Mouse (Mus musculus) stomach, postnatal 0 days (tissue): ENCODE data around the gene G6pc3. TPM values are rescaled to one million over a fixed set of nuclear protein-coding genes. Genes with fewer than 3 reads are reported as not detected.
"Not testable (repeated sequence)": the region's sequence is repeated elsewhere in the genome, so short reads cannot be mapped to it uniquely, and the experiment has no call there.

Source experiments
- ATAC-seq: fragments of 200-750 bp; cut with Nextera tagmentation; 2 replicates; pipeline ENCODE4 v1.8.0; 2017; ENCODE audit not compliant: low FRiP score, low TSS enrichment
- DNase-seq: peaks from one replicate; pipeline ENCODE4 v3.0.0-alpha.2; 2016; ENCODE audit warnings: low spot score
- H3K27ac ChIP-seq: fragments of 300-500 bp; sonication (generic); replicated peaks from 2 replicates; pipeline ENCODE4 v1.5.1; 2014; ENCODE audit warnings: mild to moderate bottlenecking, control low read depth
- H3K27me3 ChIP-seq: fragments of 300-500 bp; sonication (generic); 2 replicates; pipeline ENCODE4 v1.6.1; 2014; ENCODE audit warnings: low read length; ENCODE audit not compliant: control insufficient read depth, insufficient read depth
- H3K36me3 ChIP-seq: fragments of 300-500 bp; sonication (generic); 2 replicates; pipeline ENCODE4 v1.6.1; 2014; ENCODE audit warnings: low read length, mixed read lengths; ENCODE audit not compliant: control insufficient read depth, insufficient read depth
- H3K4me1 ChIP-seq: fragments of 300-500 bp; sonication (generic); replicated peaks from 2 replicates; pipeline ENCODE4 v1.6.1; 2014; ENCODE audit warnings: antibody characterized with exemption; ENCODE audit not compliant: control insufficient read depth, insufficient read depth
- H3K4me2 ChIP-seq: fragments of 300-500 bp; sonication (generic); replicated peaks from 2 replicates; pipeline ENCODE4 v1.6.1; 2014; ENCODE audit warnings: low read depth, mild to moderate bottlenecking, control low read depth, moderate library complexity
- H3K4me3 ChIP-seq: fragments of 300-500 bp; sonication (generic); 2 replicates; pipeline ENCODE4 v1.5.1; 2014; ENCODE audit warnings: low read depth, low read length, control low read depth
- H3K9ac ChIP-seq: fragments of 300-500 bp; sonication (generic); 2 replicates; pipeline ENCODE4 v1.6.1; 2014; ENCODE audit warnings: mild to moderate bottlenecking, low read length, control low read depth, mixed read lengths
- H3K9me3 ChIP-seq: fragments of 300-500 bp; sonication (generic); 2 replicates; pipeline ENCODE4 v1.6.1; 2016; ENCODE audit warnings: low read length; ENCODE audit not compliant: control insufficient read depth
- CTCF ChIP-seq: IDR thresholded peaks from 2 replicates; pipeline ENCODE4 v1.5.1; 2016; ENCODE audit warnings: antibody characterized with exemption, low read depth, mild to moderate bottlenecking, moderate library complexity
- EP300 ChIP-seq: optimal IDR thresholded peaks from 2 replicates; pipeline ENCODE3; 2016; ENCODE audit warnings: antibody characterized with exemption
- WGBS: fragments of 180-500 bp; shearing (Covaris S2); extraction: QIAGEN DNeasy Blood & Tissue Kit; methylation state at CpG from one replicate; pipeline ENCODE4 v1.1.7; 2014; 5-methylcytosine and 5-hydroxymethylcytosine counted together
- polyA plus RNA-seq: library from polyadenylated mRNA; unstranded; fragments of >200 nt; fragmentation: Nextera tagmentation; extraction: Ambion mirVana; gene quantifications from 2 replicates; pipeline ENCODE4 v1.2.1, GENCODE M21; 2015

The G6pc3 gene
- polyA plus RNA-seq, 1 experiment from 2014 or later: 19.4 TPM

- WGBS: 9% methylated on average over 16 of the region's 16 CpGs
- 0 out of 2 replicates have a peak, but pooled peaks have one; percentile 16 for ATAC-seq
- no peak for DNase-seq
- TF ChIP-seq CTCF (no peak), EP300 (no peak)
- Histone ChIP-seq H3K27me3 (peaks cover 24% of the 10 kb centered on the region), H3K27ac (no peak overlapping the region), H3K36me3 (no peaks in the 10 kb centered on the region), H3K9me3 (no peaks in the 10 kb centered on the region), H3K4me2 (peak overlapping the region; percentile 14; the same call in 1 of the 2 replicates), H3K4me1 (no peaks in the 10 kb centered on the region), H3K9ac (no peak overlapping the region), H3K4me3 (no peak overlapping the region)
These were observed 43.4 kb upstream of the G6pc3 start for GRCm38 (mm10) chr11:102146005-102146404.

DNA sequence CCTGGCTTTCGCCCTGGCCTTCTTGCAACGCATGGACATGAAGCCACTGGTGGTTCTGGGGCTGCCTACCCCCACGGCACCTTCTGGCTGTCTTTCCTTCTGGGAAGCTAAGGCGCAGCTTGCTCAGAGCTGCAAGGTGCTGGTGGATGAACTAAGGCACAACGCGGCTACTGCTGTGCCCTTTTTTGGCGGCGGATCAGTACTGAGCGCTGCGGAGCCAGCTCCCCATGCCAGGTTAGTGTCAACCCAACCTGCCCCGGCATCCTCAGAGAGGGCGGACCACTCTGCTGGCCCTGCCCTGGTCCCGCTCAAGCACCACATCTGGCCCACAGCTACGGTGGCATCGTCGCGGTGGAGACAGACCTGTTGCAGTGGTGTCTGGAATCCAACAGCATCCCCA is 42.9 kb upstream of the G6pc3 start:
- peaks cover 24% of the 10 kb centered on the region for H3K27me3 ChIP-seq
- H3K27ac ChIP-seq: no peak overlapping the region
- DNase-seq (no peak), ATAC-seq (no peak)
- H3K4me3 ChIP-seq: no peak overlapping the region
- TF ChIP-seq CTCF (no peak), EP300 (no peak)
- 16% methylated on average over 17 of the region's 17 CpGs for WGBS
- no peak overlapping the region for H3K4me2 ChIP-seq
- no peaks in the 10 kb centered on the region for H3K9me3 ChIP-seq
- H3K36me3 ChIP-seq: no peaks in the 10 kb centered on the region
- H3K4me1 ChIP-seq: no peaks in the 10 kb centered on the region
- no peak overlapping the region for H3K9ac ChIP-seq

DNA sequence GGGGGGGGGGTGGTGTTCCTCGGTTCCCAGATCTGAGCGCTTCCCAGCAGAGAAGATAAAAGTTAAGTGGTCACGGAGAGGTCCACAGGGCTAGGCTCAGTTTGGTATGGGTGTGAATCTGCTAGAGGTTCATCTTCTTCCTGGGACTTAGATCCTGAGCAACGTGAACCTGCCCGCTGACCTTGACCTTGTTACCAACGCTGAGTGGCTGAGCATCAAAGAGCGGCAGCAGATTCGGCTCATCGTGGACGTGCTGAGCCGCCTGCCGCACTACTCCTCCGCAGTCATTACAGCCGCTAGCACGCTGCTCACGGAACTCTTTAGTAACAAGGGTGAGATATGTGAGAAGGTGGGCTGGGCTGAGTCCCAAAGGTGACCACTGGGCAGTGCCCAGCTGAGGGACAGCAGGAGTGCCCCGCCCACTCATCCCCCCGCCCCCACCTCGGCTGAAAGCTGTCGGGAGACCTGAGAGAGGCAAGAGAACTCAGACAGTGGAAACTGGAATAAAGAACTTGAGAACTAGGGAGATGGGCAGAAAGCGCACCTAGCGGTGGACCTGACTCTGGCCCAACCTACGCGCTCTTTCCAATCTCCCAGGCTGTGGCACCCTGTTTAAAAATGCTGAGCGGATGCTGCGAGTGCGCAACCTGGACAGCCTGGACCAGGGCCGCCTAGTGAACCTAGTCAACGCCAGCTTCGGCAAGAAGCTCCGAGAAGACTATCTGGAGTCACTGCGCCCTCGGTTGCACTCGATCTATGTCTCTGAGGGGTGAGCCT is 42.0 kb upstream of the G6pc3 start:
- H3K9ac ChIP-seq: no peak overlapping the region
- no peak overlapping the region for H3K4me2 ChIP-seq
- no peak overlapping the region for H3K4me3 ChIP-seq

DNA sequence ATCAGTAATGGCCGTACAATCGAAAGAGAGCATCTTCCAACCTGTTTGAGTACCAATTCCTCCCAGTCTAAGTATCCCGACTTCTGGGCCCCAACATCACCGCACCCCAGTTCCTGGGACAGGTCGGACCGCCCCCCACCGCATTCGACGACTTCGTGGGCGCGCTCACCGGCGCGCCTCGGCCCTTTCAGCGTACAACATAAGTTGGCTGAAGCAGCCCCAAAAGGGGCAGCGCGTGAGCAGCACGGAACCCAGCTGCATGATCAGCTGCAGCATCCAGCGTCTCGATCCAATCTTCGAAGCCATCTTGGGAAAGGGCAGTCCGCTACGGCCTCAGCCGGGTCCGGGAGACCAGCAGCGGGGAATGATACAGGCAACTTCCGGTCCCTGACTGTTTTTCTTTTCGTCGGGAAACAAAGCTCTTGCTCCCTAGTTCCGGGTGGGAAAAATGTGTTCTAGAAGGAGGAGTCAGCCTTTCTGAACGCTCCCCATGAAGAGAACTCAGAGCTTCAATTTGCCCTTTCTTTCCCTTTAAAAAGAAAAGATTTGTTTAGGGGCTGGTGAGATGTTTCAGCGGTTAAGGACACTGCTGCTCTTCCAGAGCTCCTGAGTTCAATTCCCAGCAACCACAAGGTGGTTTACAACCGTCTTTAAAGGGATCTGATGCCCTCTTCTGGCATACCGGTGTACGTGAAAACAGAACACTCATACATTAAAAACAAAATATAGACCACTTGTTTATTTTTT is 33.2 kb upstream of the G6pc3 start, which contains the start of gene Tmem101:
Gene Tmem101, minus strand, starts transcription at position 366 of the 747 bp plus-strand sequence.
- Histone ChIP-seq H3K4me2 (peak within 1 kb of the TSS; percentile 92), H3K9me3 (no peaks in the 10 kb centered on the region), H3K4me1 (no peaks in the 10 kb centered on the region), H3K9ac (peak within 1 kb of the TSS; percentile 71), H3K27ac (peak within 1 kb of the TSS; percentile 67), H3K4me3 (peak within 1 kb of the TSS; percentile 68), H3K36me3 (0 out of 2 replicates have a peak, but pooled peaks cover 2% of the 10 kb centered on the region), H3K27me3 (no peaks in the 10 kb centered on the region)
- ATAC-seq (peak; percentile 87), DNase-seq (peak; percentile 91)
- WGBS: under 1% methylated on average over 37 of the region's 37 CpGs
- TF ChIP-seq EP300: no peak
- peak; percentile 63 for TF ChIP-seq CTCF

More for the DNA sequence above, 42.0 kb upstream of the G6pc3 start:
- DNase-seq (no peak), ATAC-seq (no peak)
- Histone ChIP-seq H3K9me3 (no peaks in the 10 kb centered on the region), H3K4me1 (no peaks in the 10 kb centered on the region), H3K36me3 (no peaks in the 10 kb centered on the region), H3K27ac (no peak overlapping the region), H3K27me3 (peaks cover 24% of the 10 kb centered on the region)
- 15% methylated on average over 34 of the region's 34 CpGs for WGBS
- TF ChIP-seq EP300 (no peak), CTCF (peak; percentile 25; the same call in 1 of the 2 replicates)

DNA sequence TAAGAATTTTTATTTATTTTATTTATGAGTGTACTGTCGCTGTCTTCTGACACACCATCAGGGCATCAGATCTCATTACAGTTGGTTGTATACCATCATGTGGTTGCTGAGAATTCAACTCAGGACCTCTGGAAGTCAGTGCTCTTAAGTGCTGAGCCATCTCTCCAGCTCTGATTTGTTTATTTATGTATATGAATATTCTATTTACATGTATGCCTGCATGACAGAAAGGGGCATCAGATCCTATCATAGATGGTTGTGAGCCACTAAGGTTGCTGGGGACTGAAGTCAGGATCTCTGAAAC is 32.7 kb upstream of the G6pc3 start:
- no peak overlapping the region for H3K9ac ChIP-seq
- ATAC-seq (0 out of 2 replicates have a peak, but pooled peaks have one; percentile 0), DNase-seq (no peak)
- H3K4me2 ChIP-seq: peak overlapping the region; percentile 92; the same call in 1 of the 2 replicates
- peak overlapping the region; percentile 68; the same call in 1 of the 2 replicates for H3K4me3 ChIP-seq
- 9% methylated on average over 1 of the region's 1 CpGs for WGBS
- no peaks in the 10 kb centered on the region for H3K4me1 ChIP-seq
- H3K9me3 ChIP-seq: no peaks in the 10 kb centered on the region
- H3K27me3 ChIP-seq: no peaks in the 10 kb centered on the region
- no peak for TF ChIP-seq EP300
- no peak for TF ChIP-seq CTCF
- 0 out of 2 replicates have a peak, but pooled peaks cover 2% of the 10 kb centered on the region for H3K36me3 ChIP-seq
- no peak overlapping the region for H3K27ac ChIP-seq

DNA sequence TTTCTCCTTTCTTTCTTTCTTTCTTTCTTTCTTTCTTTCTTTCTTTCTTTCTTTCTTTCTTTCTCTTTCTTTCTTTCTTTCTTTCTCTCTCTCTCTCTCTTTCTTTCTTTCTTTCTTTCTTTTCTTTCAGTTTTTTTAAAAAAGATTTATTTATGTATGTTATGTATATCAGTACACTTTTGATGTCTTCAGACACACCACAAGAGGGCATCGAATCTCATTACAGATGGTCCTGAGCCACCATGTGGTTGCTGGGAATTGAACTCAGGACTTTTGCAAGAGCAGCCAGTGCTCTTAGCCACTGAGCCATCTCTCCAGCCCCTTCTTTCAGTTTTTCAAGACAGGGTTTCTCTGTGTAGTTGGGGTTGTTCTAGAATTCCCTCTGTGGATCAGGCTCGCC is 31.4 kb upstream of the G6pc3 start:
- 75% methylated on average over 2 of the region's 2 CpGs for WGBS

More for the DNA sequence above, 31.4 kb upstream of the G6pc3 start:
- H3K4me1 ChIP-seq, H3K4me2 ChIP-seq, H3K27ac ChIP-seq, H3K27me3 ChIP-seq, H3K9me3 ChIP-seq, H3K4me3 ChIP-seq, H3K9ac ChIP-seq, DNase-seq, ATAC-seq, H3K36me3 ChIP-seq: not testable (repeated sequence)
